Mouse (Mus musculus) embryonic stem cell, embryonic (primary cell): ENCODE results near the gene Trim37.

Experiments
- CTCF ChIA-PET, 4 experiments: fragments of 300-600 bp in 2 of 4; fragments of 350-600 bp in 2 of 4; sonication (Branson Sonifier 250); formaldehyde crosslinking; loops; one replicate each; lab custom pipeline; 2022; ENCODE audit warnings: inconsistent platforms in 2 of 4; lab: Charles Lee
- POLR2A ChIA-PET, 4 experiments: fragments of 300-600 bp in 2 of 4; fragments of 350-600 bp in 2 of 4; sonication (Branson Sonifier 250); formaldehyde crosslinking; loops; one replicate each; lab custom pipeline; 2022; ENCODE audit warnings: antibody characterized with exemption in 4 of 4, inconsistent platforms in 1 of 4; lab: Charles Lee

The Trim37 gene

DNA sequence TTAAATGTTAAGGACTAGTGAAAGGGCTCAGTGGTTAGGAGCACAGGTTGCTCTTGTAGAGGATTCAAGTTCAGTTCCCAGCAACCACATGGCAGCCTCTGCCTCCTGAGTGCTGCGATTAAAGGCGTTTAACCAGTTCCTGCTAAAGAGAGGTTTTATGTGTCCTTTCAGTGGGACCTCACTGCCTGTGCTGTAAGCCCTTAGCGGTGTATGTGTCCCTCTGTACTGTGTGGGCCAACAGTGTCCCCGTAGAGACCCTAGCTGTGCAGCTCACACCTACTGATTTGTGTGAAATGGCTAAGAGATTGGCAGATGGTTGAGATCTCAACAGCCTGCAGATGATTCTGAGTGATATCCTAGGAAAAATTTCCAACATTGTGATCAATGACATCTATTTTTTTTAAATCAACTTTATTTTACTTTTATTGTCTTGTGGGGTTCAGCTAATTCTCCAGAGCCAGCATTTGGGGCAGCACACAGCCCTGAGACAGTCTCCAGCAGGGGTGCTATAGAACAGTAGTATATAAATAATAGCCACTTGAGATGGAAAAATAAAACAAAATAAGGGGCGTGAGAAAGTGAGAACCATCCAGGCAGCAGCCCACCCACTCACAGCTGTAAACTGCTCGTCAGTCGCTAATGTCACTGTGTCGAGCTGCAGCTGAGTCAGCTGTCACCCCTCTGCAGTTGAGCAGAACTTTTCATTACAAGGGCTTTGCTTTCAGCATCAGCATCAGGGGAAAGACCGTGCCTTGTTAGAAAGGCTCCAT is 120.0 kb downstream of the Trim37 start:
- CTCF ChIA-PET = no interaction called here
- POLR2A ChIA-PET = no interaction called here

DNA sequence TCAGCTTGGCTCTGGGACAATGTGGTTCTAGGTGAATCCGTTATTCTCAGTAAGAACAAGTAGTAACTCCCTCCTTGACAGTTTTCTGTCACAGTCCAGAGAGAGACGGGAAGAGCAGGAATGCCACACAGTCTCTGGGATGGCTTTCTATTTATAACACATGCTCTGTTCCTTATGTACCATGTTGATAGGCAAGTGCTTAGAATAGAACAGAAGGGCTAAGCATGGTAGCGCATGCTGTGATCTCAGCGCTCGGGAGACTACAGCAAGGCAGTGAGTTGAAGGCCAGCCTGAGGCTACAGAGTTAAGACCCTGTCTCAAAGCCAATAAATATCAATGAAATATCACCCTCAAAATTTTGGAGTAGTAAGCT is 120.6 kb downstream of the Trim37 start:
- ChIA-PET POLR2A (no interaction called here), CTCF (no interaction called here)

DNA sequence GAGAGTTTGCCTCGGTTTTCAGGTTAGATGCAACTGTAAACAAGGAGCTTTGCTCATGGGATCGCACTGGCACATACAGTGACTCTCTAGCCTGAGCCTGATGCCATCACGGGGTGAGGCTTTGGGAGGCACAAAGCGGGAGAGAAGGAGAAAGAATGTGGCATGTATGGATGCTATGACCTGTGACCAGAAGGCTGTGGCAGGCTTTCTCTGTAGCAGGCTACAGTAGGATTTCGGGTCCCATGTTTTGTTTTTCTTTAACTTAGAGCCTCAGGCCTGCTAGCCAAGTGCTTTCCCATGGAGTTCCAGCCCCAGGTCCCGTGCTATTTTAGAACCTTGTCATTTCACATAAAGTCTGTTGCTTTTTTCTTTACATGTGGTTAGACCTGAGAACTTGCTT is 123.3 kb downstream of the Trim37 start:
- ChIA-PET CTCF (no interaction called here), POLR2A (interaction anchor here in 1 of 4 experiments (1.0 kb wide), 1 partner anchor 10 kb away, joined by 4 read pairs; no protein-coding TSS in a partner anchor)

DNA sequence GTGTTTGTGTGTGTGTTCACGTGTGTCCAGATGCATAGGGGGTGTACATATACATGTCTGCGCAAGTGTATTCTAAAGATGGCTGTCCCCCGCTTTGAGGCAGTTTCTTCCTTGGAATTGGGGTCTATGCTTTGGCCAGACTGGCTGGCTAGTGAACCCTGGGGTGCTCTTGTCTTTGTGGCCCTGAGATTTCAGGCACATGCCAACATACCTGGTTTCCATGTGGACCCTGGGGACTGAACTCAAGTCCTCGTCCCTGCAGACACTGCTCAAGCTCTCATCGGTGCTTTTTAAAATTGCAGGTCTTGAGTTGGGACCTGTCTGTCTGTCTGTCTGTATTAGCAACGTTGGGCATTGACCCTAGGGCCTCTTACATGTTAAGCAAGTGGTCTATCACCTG is 126.4 kb downstream of the Trim37 start:
- ChIA-PET CTCF (no interaction called here), POLR2A (no interaction called here)

DNA sequence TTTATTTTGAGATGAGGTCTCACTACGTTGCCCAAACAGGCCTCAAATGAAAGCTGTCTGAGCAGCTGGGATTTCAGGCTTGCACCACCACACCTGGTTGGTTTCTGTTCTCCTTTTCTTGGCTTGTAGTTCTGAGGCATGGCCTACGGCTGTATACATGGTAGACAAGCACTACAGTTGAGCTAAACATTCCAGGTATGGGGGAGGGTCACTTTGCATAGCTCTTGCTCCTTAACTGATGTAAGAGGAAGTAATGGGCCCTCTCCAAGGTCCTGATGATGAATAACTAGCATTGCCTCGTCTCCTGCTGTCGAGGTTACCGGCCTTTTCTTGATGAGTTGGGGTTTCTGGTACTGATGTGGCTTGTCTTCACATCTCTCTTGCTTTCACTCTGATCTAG is 127.3 kb downstream of the Trim37 start:
- POLR2A ChIA-PET = interaction anchor here in 3 of 4 experiments (0.5 to 1.5 kb wide), 7 partner anchors 11 to 1529 kb away, joined by 3 to 9 read pairs (median 5); partner anchors contain the start of genes Prr11 (in 1 of the 3) and Ska2 (in 1 of the 3)
- CTCF ChIA-PET = interaction anchor here in 1 of 4 experiments (0.8 to 1.5 kb wide), 5 partner anchors 13 to 105 kb away, joined by 3 to 7 read pairs (median 4); partner anchors contain the start of gene Ppm1e

DNA sequence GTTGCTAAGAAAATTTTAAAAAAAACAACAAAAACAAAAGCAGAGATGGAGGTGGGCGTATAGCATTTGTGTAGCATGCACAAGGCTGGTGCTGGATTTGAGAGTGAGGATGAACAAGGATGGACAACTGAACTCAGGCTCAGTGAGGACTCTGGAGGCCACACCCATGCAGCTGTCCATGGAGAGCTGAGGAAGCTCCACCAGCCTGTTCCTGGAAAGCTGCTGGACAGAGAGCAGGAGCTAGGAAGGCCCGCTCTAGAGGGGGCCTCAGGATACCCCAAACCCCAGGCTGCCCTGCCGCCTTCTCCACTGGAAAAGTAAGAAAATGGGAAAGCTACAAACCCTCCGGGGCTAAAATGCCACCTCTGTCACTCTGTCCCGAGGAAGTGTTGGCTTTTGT is 130.4 kb downstream of the Trim37 start:
- ChIA-PET CTCF (interaction anchor here in 3 of 4 experiments (0.7 to 1.6 kb wide), 3 partner anchors 9 to 12 kb away, joined by 4 read pairs; no protein-coding TSS in a partner anchor), POLR2A (interaction anchor here in 3 of 4 experiments (0.5 to 0.9 kb wide), 3 partner anchors 102 to 169 kb away, joined by 3 read pairs; partner anchors contain the start of gene Ppm1e (in 1 of the 3))

DNA sequence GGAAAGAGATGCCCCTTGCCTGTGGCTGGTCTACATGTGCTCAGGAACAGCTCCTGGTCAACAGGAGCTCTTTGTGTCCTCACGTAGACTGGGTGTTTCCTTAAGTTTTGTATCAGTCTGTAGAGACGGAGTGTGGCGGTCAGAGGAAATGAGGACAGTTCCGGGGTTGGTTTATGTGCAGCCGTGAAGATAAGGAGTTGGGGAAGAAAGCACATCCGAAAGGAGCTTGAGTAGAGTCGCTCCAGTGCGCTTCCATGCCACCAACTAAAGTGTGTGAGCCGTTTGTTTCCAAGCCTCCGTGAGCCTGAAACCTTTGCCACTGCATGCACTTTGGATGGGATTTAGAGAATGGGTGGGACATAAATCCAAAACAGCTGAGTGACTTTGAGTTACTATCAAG is 132.9 kb downstream of the Trim37 start:
- ChIA-PET CTCF (interaction anchor here in 2 of 4 experiments (0.5 to 1.3 kb wide), 3 partner anchors 9 to 656 kb away, joined by 3 to 5 read pairs (median 4); no protein-coding TSS in a partner anchor), POLR2A (interaction anchor here in 1 of 4 experiments (0.6 to 1.4 kb wide), 3 partner anchors 9 to 101 kb away, joined by 3 to 4 read pairs (median 3); no protein-coding TSS in a partner anchor)

DNA sequence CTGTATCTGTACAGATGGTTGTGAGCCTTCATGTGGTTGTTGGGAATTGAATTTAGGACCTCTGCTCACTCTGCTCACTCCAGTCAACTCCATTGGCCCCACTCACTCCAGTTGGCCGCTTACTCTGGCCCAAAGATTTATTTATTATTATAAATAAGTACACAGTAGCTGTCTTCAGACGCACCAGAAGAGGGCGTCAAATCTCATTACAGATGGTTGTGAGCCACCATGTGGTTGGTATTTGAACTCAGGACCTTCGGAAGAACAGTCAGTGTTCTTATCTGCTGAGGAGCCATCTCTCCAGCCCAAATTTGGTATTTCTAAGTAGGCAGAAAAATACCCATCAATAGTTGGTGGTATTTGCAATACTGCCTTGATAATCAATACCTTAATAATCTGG is 134.8 kb downstream of the Trim37 start:
- CTCF ChIA-PET = interaction anchor here in 2 of 4 experiments (1.0 kb wide), 2 partner anchors 108 to 142 kb away, joined by 3 to 7 read pairs; no protein-coding TSS in a partner anchor
- POLR2A ChIA-PET = interaction anchor here in 1 of 4 experiments (1.3 kb wide), 1 partner anchor 29 kb away, joined by 3 read pairs; no protein-coding TSS in a partner anchor

DNA sequence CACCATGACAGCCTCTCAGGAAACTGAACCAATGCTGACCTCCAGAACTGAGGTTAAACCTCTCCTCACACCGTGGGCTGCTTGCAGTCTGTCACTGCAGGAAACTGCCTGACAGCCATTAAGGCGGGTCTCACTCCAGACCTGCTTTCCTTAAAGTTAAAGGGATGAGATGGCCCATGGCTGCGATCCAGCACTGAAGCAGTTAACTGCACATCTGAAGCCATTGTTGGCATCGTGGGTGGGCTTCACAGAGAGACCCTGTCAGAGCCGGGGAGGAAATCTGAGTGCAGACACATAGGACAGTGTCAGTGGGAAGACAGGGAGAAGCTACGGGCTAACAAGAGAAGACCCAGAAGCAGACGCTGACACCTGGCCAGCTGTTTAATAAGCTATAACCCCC is 137.1 kb downstream of the Trim37 start:
- CTCF ChIA-PET = interaction anchor here in 1 of 4 experiments (0.6 to 0.9 kb wide), 2 partner anchors 79 to 611 kb away, joined by 3 read pairs; no protein-coding TSS in a partner anchor
- POLR2A ChIA-PET = interaction anchor here in 1 of 4 experiments (0.5 to 1.5 kb wide), 3 partner anchors 111 to 162 kb away, joined by 3 to 11 read pairs (median 3); no protein-coding TSS in a partner anchor

DNA sequence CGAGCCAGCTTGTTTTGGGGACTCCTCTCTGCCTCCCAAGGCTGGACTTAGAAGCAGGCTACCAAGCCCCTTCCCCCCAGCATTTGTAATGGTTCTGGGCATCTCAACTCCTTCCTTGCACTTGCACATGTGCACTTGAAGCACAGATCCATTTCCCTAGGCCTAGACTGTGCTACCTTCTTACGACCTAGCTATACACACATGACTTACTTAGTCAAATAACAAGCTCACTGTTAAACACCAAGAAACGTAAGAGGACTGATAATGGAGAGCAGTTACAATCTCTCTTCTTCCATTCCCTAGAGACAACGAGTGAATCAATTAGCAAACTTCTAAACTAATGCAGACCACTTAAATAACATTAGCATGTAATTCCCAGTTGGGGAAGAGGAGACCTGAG is 139.4 kb downstream of the Trim37 start:
- CTCF ChIA-PET = interaction anchor here in 2 of 4 experiments (0.5 to 0.6 kb wide), 2 partner anchors 9 to 10 kb away, joined by 4 to 8 read pairs; no protein-coding TSS in a partner anchor
- POLR2A ChIA-PET = interaction anchor here in 2 of 4 experiments (0.8 to 0.9 kb wide), 2 partner anchors 138 to 157 kb away, joined by 3 read pairs; no protein-coding TSS in a partner anchor

DNA sequence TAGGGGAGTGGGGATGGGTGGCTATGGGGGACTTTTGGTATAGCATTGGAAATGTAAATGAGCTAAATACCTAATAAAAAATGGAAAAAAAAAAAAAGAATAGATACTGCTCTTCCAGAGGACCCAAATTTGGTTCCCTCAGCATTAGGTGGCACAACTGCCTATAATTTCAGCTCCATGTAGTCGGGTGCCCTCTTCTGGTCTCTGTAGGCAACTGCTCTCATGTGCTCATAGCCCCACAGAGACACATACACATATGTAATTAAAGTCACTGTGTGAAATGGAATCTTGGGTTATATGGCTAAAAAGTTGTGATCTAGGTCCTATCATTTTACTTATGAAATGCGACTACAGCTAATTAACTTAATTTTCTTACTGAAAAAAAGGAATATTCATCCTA is 141.9 kb downstream of the Trim37 start:
- POLR2A ChIA-PET = interaction anchor here in 2 of 4 experiments (0.6 to 1.0 kb wide), 5 partner anchors 31 to 581 kb away, joined by 3 to 5 read pairs (median 3); no protein-coding TSS in a partner anchor
- CTCF ChIA-PET = interaction anchor here (0.5 to 1.8 kb wide), 22 partner anchors 8 to 452 kb away, joined by 3 to 11 read pairs (median 4); no protein-coding TSS in a partner anchor
